Mouse (Mus musculus) MEL (cell line): ENCODE results near the gene Aspg.

Experiments
- CTCF ChIP-seq, 3 experiments: IDR thresholded peaks in 2 of 3; conservative IDR thresholded peaks in 1 of 3; 2 replicates each; pipeline ENCODE4 v1.5.1; 2011 to 2012; ENCODE audit warnings: low read length in 3 of 3, low read depth in 2 of 3, mild to moderate bottlenecking in 2 of 3, improper control_type of control experiment in 1 of 3, inconsistent platforms in 1 of 3, mixed read lengths in 1 of 3, moderate library complexity in 1 of 3; ENCODE audit not compliant: control insufficient read depth in 1 of 3, insufficient read depth in 1 of 3, poor library complexity in 1 of 3, severe bottlenecking in 1 of 3
- EP300 ChIP-seq, 2 experiments: IDR thresholded peaks; 2 replicates each; pipeline ENCODE4 v1.6.1; 2011; ENCODE audit warnings: improper control_type of control experiment in 2 of 2, low read length in 2 of 2, low read depth in 1 of 2, mild to moderate bottlenecking in 1 of 2
- POLR2A ChIP-seq, 2 experiments: IDR thresholded peaks; 2 replicates each; pipeline ENCODE4 v1.6.1; 2011 to 2012; ENCODE audit warnings: low read length in 2 of 2, mild to moderate bottlenecking in 2 of 2, control low read depth in 1 of 2, improper control_type of control experiment in 1 of 2, low read depth in 1 of 2, moderate library complexity in 1 of 2; ENCODE audit not compliant: control insufficient read depth in 1 of 2, insufficient read depth in 1 of 2, poor library complexity in 1 of 2
- ZKSCAN1 ChIP-seq: IDR thresholded peaks from 2 replicates; pipeline ENCODE4 v1.6.1; 2012; ENCODE audit warnings: low read depth, mild to moderate bottlenecking, inconsistent platforms, low read length, improper control_type of control experiment, moderate library complexity

GRCm38 (mm10) chr12:112111323-112111722 lies 4.8 kb downstream of the Aspg start:
- TF ChIP-seq CTCF (IDR thresholded peaks at IDR 0.05 in 2 of 3, conservative IDR thresholded peaks at IDR 0.05 in 1 of 3; ENCODE audit: control insufficient read depth in 1 of 3, insufficient read depth in 1 of 3, low read depth in 2 of 3, low read length in 3 of 3, poor library complexity in 1 of 3, severe bottlenecking in 1 of 3) (no peak), ZKSCAN1 (no peak), EP300 (IDR thresholded peaks at IDR 0.05; ENCODE audit: low read depth in 1 of 2, low read length in 2 of 2) (no peak), POLR2A (IDR thresholded peaks at IDR 0.05; ENCODE audit: control insufficient read depth in 1 of 2, insufficient read depth in 1 of 2, low read depth in 1 of 2, low read length in 2 of 2, poor library complexity in 1 of 2) (no peak)
